Mouse (Mus musculus): ENCODE results near the gene Ptprd.

Ptprd gene

GRCm38 (mm10) chr4:76223720-76224119 is 1988.0 kb downstream of the Ptprd start:
- DNase-seq (ENCODE audit: low read depth, low spot score): peak; percentile 59

DNA sequence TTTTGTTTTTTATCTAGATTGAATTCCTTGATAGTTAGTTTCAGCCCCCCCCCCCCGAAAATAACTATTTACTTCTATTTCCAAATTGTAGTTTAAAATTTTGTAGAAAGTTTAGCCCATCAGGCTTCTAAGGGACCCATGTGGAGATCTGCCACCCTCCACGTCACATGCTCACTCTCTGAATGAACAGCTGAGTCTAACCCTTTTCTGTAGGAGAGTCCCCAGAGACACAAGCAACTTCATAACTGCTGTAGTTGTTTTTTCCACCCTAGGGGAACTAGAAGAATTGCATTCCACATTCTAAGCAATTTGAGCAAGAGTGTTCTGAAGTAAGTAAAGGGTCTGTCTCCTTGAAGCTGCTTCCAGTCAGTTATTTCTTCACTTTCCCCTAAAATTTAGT is 1989.2 kb downstream of the Ptprd start:
- no peak for DNase-seq (ENCODE audit: low read depth, low spot score)

GRCm38 (mm10) chr4:76218065-76218464 is 1993.7 kb downstream of the Ptprd start:
- DNase-seq (ENCODE audit: low read depth, low spot score): no peak

GRCm38 (mm10) chr4:76215141-76215540 is 1996.6 kb downstream of the Ptprd start:
- no peak for DNase-seq (ENCODE audit: low read depth, low spot score)

DNA sequence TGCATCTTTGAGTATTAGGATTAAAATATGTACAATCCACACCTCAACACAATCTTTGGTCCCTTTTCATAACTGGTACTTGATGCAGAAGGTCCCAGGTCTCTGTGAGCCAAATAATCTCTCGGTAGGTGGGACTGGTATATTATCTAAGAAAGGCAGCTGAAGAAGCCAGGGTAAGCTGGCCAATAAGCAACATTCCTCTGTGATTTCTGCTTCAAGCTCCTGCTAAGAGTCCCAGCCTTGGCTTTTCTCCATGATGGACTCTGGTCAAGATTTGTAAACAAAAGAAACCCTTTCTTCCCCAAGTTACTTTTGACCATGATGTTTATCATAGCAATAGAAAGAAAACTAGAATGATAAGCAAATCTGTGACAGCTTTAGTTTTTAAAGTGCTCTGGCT is 2012.4 kb downstream of the Ptprd start:
- no peak for DNase-seq (ENCODE audit: low read depth, low spot score)

DNA sequence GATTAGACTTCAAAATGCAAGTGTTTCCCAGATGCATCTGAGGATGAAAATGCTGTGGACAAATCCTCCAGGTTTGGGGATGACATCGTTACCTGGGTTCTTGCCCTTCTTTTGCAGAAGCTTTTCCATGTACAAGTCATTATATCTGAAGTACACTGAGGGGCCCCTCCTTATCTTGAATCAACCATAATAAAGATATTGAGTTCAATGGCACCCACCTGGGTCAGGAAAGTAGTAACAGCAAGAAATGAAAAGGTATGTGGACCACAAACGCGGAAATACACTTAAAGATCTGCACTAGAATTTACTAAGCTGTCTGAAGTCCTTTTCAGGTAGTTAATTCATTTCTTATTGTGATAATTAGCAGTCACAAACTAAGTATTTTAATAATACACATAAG is 2017.0 kb downstream of the Ptprd start:
- DNase-seq (ENCODE audit: low read depth, low spot score): no peak

- DNase-seq (ENCODE audit: low read depth, low spot score): no peak
Measured at GRCm38 (mm10) chr4:76193496-76193895, 2018.3 kb downstream of the Ptprd start.

GRCm38 (mm10) chr4:76192031-76192430 is 2019.7 kb downstream of the Ptprd start:
- DNase-seq (ENCODE audit: low read depth, low spot score): no peak

GRCm38 (mm10) chr4:76190788-76191187 is 2021.0 kb downstream of the Ptprd start:
- DNase-seq (ENCODE audit: low read depth, low spot score): no peak

DNA sequence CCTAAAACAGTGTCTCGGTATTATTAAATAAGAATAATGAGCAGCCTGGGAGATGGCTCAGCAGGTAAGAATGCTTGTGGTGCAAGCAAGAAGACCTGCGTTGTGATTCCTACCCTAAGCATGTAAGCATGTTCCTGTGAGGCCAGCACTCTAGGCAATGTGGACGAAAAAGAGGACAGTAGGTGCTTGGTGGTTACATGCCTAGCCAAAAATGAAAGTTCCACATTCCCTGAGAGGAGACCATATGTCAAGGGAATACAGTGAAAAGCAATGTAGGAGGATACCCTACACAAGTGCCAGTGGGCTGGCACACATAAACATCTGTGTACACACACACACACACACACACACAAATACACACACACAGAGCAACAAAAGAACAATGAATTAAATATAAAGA is 2028.7 kb downstream of the Ptprd start:
- no peak for DNase-seq (ENCODE audit: low read depth, low spot score)

GRCm38 (mm10) chr4:76179497-76179896 is 2032.3 kb downstream of the Ptprd start:
- no peak for DNase-seq (ENCODE audit: low read depth, low spot score)

GRCm38 (mm10) chr4:76175086-76175485 is 2036.7 kb downstream of the Ptprd start:
- DNase-seq (ENCODE audit: low read depth, low spot score): peak; percentile 46

DNA sequence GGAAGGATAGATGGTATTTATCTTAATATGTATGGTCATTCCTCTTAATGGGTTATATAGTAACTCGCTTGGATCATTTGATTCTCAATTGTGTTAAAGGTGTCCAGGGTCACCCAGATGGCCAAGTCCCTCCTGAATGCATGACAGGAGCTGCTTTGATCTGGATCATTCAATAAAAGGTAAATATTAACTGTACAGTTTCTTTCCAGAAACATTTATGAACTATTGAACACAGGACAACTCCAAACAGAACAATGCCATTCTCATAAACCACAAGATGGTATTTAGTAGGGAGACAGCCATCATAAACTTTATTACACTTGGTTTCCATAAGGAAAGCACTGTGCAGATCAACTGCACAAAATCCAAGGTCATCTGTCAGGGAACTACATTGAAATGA is 2056.0 kb downstream of the Ptprd start:
- no peak for DNase-seq (ENCODE audit: low read depth, low spot score)

- DNase-seq (ENCODE audit: low read depth, low spot score): no peak
Measured at GRCm38 (mm10) chr4:76154190-76154589, 2057.6 kb downstream of the Ptprd start.

DNA sequence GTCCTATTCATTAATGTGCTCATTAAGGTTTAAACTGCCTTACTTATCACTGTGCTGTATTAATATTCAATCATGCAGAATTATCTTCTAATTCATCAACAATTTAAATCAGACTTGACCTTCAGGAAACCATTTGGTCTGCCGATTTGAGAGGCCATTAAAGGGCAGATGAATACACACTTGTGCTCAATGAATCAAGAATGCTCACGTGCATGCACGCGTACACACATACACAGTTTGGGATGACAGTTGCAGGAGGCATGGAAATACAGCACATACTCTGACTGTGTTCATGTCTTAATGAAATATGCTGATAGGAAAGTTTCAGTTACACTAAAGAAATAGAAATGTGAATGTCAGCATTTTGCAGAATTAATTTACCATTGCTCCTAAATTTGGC is 2066.8 kb downstream of the Ptprd start:
- no peak for DNase-seq (ENCODE audit: low read depth, low spot score)

DNA sequence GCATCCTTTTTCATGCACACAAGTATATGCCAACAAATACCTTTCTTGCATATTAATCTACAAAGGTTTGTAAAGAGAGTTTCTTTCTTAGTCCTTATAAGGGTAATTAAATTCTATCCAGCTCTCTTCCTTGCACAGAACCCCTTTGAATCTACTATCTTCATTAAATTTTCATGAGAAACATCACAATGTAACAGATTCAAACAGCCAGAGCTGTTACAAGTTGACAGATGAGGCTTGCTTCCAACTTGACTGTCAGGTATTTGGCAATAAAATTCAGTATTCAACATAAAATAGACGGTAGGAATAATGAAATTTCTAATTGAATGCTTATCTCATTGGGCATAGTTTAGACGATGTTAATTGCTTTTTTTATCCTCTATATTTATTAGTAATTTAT is 2067.4 kb downstream of the Ptprd start:
- DNase-seq (ENCODE audit: low read depth, low spot score): no peak

DNA sequence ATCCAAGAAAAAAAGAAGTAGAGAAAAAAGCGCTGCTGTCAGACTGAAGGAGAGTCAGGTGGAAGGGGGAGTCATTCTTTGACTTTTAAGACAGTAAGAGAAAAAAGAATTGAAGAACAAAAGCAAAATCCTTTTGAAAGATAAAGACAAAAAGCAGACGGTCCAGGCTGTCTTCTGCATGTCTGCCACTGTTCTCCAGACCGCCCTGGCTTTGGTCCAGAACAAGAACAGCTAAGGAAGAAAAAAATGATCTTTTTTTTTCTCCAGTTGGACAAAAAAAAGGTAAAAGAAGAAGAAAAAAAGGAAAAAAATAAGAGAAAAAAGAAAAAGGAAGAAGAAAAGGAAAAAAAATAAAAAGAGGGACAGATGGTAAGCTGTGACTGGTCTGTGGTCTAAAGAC is 2073.9 kb downstream of the Ptprd start:
- DNase-seq (ENCODE audit: low read depth, low spot score): no peak

DNA sequence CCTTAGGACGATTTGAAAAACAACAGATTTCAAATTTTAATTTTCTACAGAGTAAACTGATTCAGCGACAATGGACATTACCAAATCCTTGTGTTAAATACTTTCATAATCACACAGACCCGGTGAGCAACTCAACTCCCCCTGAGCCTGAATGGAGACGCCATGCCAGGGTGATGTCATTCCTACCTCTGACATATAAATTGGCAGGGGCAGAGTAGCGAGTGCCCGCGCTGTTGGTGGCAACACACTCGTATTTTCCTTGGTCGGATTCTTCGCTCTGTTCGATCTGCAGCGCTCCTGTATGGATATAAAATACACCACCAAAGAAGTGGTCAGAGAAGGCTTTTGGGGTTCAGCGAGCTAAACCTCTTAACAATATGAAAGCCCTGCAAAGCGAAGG is 2075.1 kb downstream of the Ptprd start:
- DNase-seq (ENCODE audit: low read depth, low spot score): no peak

GRCm38 (mm10) chr4:76091845-76092244 is 2119.9 kb downstream of the Ptprd start:
- DNase-seq (ENCODE audit: low read depth, low spot score): no peak

- no peak for DNase-seq (ENCODE audit: low read depth, low spot score)
Measured at GRCm38 (mm10) chr4:76089866-76090265, 2121.9 kb downstream of the Ptprd start.

- no peak for DNase-seq (ENCODE audit: low read depth, low spot score)
Measured at GRCm38 (mm10) chr4:76076051-76076450, 2135.7 kb downstream of the Ptprd start.

DNA sequence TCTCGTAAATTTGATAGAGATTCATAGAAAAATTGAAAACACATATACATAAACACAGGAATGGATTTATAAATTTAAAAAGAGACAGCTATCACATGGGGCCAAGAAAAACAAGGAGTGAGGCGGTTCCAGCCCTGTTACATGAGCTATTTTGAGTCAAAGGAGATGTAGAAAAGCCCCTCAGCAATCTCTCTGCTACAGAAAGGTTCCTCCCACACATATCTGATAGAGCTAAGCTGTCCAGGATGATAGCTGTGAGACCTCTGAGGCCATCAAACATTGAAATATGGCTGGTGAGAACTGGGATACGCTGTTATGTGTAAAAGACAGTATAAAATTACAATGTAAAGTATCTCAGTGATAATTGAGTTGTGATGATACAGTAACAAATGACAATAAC is 2138.5 kb downstream of the Ptprd start:
- no peak for DNase-seq (ENCODE audit: low read depth, low spot score)

DNA sequence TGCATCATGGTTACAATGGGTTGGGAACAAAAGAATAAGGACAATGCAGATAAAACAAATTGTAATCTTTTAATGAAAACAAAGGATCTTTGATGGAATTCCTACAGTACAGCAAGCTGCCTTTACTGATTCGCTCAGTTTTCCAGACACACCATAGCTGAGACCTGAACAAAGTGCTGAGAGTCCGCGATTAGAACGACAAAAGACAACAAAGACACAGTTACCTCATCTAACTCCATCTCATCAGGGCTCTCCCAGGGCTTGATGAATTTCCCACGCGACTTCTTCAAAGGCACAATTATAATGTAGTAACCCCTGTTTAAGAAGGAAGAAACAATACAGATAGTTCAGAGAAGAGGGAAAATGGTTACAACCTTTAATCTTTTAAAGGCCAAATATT is 2140.0 kb downstream of the Ptprd start:
- DNase-seq (ENCODE audit: low read depth, low spot score): peak; percentile 68

GRCm38 (mm10) chr4:76056836-76057235 is 2154.9 kb downstream of the Ptprd start:
- DNase-seq (ENCODE audit: low read depth, low spot score): no peak

- no peak for DNase-seq (ENCODE audit: low read depth, low spot score)
Measured at GRCm38 (mm10) chr4:76045650-76046049, 2166.1 kb downstream of the Ptprd start.

All from ZHBTc4 (cell line).